Mouse (Mus musculus) embryonic stem cell, embryonic (primary cell): ENCODE measurements at regions not wholly inside any gene's neighbourhood (a gene's known extent, or its start where the extent isn't known, plus 50 kb on each side); places are given as distances from the start of the nearest gene placed in this dataset.

Source experiments
- CTCF ChIA-PET, 4 experiments: fragments of 300-600 bp in 2 of 4; fragments of 350-600 bp in 2 of 4; sonication (Branson Sonifier 250); formaldehyde crosslinking; loops; one replicate each; lab custom pipeline; 2022; ENCODE audit warnings: inconsistent platforms in 2 of 4; lab: Charles Lee
- POLR2A ChIA-PET, 4 experiments: fragments of 300-600 bp in 2 of 4; fragments of 350-600 bp in 2 of 4; sonication (Branson Sonifier 250); formaldehyde crosslinking; loops; one replicate each; lab custom pipeline; 2022; ENCODE audit warnings: antibody characterized with exemption in 4 of 4, inconsistent platforms in 1 of 4; lab: Charles Lee

DNA sequence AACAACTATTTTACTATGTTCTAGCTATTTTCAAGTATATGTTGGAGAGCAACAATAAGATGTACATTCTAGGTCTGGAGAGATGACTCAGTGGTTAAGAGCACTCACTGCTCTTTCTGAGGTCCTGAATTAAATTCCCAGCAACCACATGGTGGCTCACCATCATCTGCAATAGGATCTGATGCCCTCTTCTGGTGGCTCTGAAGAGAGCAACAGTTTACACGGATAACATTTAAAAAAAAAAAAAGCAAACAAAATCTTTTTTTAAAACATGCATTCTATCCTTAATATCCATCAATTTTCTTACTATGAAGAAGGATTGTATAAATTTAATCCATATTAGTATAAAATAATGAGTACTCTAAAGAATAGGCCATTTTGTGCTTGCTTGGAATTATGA lies 204.7 kb upstream of the Cxadr start:
- ChIA-PET CTCF (interaction anchor here in 2 of 4 experiments (0.6 to 0.7 kb wide), 2 partner anchors 18 to 162 kb away, joined by 3 read pairs; no protein-coding TSS in a partner anchor), POLR2A (no interaction called here)

- ChIA-PET POLR2A (no interaction called here), CTCF (no interaction called here)
These were observed 211.1 kb upstream of the Cxadr start for GRCm38 (mm10) chr16:78090155-78090554.

DNA sequence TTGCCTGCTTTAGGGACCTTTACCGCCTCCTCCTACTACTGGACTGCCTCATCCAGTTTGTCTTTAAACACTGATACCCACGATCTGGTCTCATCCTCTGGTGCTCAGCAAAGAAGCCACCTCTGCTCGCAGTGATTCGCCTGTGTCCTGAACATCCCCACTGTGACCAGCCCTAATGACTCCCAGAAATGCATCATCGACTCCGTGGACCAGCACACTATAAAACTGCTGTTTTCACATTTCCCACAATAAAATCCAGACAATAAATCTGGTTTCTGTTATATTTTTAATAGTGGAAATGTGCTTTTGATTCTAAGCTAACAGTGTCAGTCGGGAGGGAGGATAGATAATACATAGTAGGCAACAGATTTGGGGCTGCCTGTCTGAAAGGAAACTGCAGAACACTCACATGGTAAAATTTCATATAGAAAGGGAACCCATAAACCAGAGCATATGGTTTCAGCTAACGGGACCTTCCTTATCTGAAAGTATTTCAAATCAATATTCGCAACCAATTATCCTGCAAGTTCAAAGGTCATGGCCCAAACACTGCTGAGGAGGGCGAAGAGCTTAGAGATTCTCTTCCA lies 233.7 kb upstream of the Cxadr start:
- ChIA-PET CTCF (no interaction called here), POLR2A (no interaction called here)

- ChIA-PET CTCF (no interaction called here), POLR2A (no interaction called here)
These were observed 240.8 kb upstream of the Cxadr start for GRCm38 (mm10) chr16:78060516-78060915.

- CTCF ChIA-PET, result no interaction called here
- POLR2A ChIA-PET, result no interaction called here
These were observed 243.7 kb upstream of the Cxadr start for GRCm38 (mm10) chr16:78057549-78057948.

- CTCF ChIA-PET, result no interaction called here
- POLR2A ChIA-PET, result no interaction called here
These were observed 249.2 kb upstream of the Cxadr start for GRCm38 (mm10) chr16:78052133-78052532.

GRCm38 (mm10) chr16:78040149-78040920 lies 261.0 kb upstream of the Cxadr start:
- POLR2A ChIA-PET, result interaction anchor here in 1 of 4 experiments (0.6 kb wide), 1 partner anchor 262 kb away, joined by 3 read pairs; no protein-coding TSS in a partner anchor
- CTCF ChIA-PET, result no interaction called here

- ChIA-PET POLR2A (no interaction called here), CTCF (no interaction called here)
These were observed 281.5 kb upstream of the Cxadr start for GRCm38 (mm10) chr16:78019605-78020285.

GRCm38 (mm10) chr16:78015401-78015800 lies 285.9 kb upstream of the Cxadr start:
- POLR2A ChIA-PET, result no interaction called here
- CTCF ChIA-PET, result no interaction called here

DNA sequence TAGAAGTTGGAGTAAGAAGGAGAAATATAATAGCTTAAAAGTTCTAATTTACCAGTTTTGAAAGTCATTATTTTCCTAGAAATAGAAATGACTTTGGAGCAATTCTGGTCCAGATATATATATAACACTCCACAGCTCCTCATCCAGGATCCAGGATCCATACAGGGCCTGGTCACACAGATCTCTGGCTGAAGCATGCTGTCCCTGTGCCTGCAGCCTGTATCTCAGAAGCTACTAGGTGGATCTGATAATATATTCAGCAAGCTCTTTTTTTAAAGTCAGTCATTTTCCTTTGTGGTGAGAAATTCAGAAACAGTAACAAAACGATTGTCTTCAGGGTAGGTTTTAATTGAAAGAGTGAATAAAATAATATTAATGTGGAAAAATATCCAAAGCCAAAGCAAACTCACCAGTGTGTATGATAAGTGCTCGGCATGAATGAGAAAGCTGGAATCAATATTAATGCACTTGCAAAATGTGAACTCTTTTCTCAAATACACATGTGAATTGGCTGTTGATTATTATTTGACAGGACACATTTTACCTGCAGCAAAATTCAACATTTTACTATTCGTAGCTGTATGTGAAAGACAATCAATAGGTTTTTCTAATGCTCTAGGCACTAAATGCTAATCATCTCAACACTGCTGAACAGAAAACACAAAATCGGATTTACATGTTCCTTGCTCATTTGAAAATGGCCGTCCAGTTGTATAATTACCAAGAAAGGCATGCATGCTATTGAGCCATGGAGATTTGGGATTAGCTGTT lies 288.1 kb upstream of the Cxadr start:
- ChIA-PET CTCF (no interaction called here), POLR2A (no interaction called here)

DNA sequence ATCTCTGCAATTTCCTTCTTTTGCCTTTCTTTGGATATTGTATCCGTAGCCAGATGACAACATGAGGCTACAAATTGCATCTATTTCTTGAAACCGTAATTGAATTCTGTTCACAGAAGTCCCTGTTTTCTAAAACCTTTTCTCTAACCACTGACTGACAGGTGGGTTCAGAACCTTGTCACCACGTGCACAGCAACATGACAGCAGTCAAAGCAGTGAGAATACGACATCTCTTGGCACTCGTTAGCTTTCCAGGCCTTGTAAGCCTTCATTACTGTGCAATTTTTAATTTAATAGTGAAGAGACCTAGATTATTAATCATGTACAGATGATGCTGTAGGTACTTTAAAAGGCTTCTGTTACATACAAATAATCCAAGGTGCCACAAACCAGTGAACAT lies 297.3 kb upstream of the Cxadr start:
- ChIA-PET POLR2A (no interaction called here), CTCF (no interaction called here)

DNA sequence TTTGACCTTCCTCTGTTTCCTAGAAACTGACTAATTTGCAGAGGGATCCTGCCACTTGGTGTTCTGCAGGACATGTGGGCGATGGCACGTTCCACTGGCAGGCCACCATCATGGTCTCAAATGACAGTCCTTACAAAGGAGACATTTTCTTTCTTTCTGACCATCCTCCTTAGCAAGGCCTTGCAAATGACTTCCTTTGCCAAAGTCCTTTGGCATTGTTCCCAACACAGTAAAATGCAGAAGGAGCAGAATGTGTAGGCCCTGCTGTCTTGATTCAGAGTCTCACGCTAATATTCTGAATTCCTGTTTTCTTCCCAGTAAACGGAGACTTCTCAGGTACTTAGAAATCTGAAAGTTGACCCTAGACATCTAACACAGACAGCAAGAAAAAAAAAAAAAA lies 308.3 kb upstream of the Cxadr start:
- POLR2A ChIA-PET, result no interaction called here
- CTCF ChIA-PET, result no interaction called here

- ChIA-PET CTCF (interaction anchor here in 1 of 4 experiments (1.0 kb wide), 1 partner anchor 9 kb away, joined by 5 read pairs; no protein-coding TSS in a partner anchor), POLR2A (interaction anchor here in 1 of 4 experiments (0.6 kb wide), 1 partner anchor 71 kb away, joined by 9 read pairs; no protein-coding TSS in a partner anchor)
These were observed 311.4 kb upstream of the Cxadr start for GRCm38 (mm10) chr16:77989791-77990325.

DNA sequence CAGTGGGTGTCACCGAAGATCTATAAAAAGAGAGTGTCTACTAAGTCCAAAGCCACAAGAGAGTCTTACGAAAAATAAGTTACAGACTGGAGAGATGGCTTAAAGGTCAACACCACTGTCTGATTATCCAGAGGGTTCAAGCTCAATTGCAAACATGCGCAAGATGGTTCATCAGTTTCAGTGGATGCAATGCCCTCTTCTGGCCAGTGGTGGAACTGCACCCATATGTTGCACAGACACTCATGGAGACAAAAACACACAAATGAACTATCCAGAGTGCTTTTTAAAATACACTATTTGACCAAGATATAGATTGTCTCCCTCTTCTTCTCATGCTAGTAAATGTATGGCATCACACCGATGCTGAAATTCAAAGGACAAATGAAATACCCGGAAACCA lies 312.1 kb upstream of the Cxadr start:
- CTCF ChIA-PET, result interaction anchor here in 2 of 4 experiments (0.6 to 1.0 kb wide), 2 partner anchors 8 to 251 kb away, joined by 3 to 5 read pairs; no protein-coding TSS in a partner anchor

GRCm38 (mm10) chr16:77986884-77987529 lies 314.3 kb upstream of the Cxadr start:
- ChIA-PET CTCF (no interaction called here), POLR2A (interaction anchor here in 1 of 4 experiments (0.7 kb wide), 1 partner anchor 211 kb away, joined by 4 read pairs; no protein-coding TSS in a partner anchor)

More for the DNA sequence above, 312.1 kb upstream of the Cxadr start:
- POLR2A ChIA-PET, result no interaction called here

- POLR2A ChIA-PET, result no interaction called here
- CTCF ChIA-PET, result no interaction called here
These were observed 346.9 kb upstream of the Gm11146 start for GRCm38 (mm10) chr16:77948785-77949184.

- POLR2A ChIA-PET, result no interaction called here
- CTCF ChIA-PET, result no interaction called here
These were observed 343.5 kb upstream of the Gm11146 start for GRCm38 (mm10) chr16:77945442-77945841.

DNA sequence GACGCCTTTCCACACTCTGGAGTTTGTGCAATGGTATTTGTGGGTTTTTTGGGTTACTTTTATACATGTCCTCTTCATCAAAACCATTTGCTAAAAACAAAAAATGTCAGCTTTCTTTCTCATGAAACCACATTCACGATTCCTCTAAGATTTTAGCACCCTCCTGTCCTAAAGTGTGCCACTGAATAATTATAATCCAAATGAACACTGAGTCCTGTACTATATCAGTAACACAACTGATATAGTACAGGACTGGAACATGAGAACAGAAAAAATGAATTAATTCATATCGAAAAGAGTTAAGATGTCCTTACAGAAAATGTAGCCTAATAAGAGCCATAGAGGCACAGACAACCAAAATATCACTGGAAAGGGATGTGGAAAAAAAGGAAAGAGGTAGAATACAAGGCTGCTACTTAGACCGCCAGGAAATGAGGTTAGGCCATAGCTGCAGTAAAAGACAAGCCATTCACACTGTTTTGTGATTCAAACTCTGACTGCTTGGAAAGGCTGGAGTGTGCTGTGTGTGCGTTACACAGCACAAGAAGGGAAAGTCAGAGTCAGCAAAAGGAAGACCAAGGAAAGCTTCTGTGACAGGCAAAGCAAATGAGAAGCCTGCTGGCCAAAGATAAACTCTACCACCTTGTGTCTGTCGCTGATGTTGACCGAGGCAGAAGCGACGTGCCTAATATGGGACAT lies 329.3 kb upstream of the Gm11146 start:
- ChIA-PET POLR2A (interaction anchor here in 1 of 4 experiments (1.0 to 1.1 kb wide), 2 partner anchors 9 to 67 kb away, joined by 3 to 4 read pairs; no protein-coding TSS in a partner anchor), CTCF (no interaction called here)
